Mouse (Mus musculus): ENCODE results near the gene Sh3bp4. TPM values are rescaled to one million over a fixed set of nuclear protein-coding genes. Genes with fewer than 3 reads are reported as not detected.

Sh3bp4 gene
- 1 to 10 TPM; 2.5 to 3.7 TPM for total RNA-seq (2021)
- long read RNA-seq, experiment 1, full-length matches to known transcripts: 10 of 14 reads
- long read RNA-seq, experiment 1, partial matches to known transcripts: 2 of 14 reads
- long read RNA-seq, experiment 1, other reads (novel, unspliced or antisense): 2 of 14 reads
- long read RNA-seq, experiment 2, full-length matches to known transcripts: 1 of 3 reads
- long read RNA-seq, experiment 2, partial matches to known transcripts: 1 of 3 reads
- long read RNA-seq, experiment 2, other reads (novel, unspliced or antisense): 1 of 3 reads

DNA sequence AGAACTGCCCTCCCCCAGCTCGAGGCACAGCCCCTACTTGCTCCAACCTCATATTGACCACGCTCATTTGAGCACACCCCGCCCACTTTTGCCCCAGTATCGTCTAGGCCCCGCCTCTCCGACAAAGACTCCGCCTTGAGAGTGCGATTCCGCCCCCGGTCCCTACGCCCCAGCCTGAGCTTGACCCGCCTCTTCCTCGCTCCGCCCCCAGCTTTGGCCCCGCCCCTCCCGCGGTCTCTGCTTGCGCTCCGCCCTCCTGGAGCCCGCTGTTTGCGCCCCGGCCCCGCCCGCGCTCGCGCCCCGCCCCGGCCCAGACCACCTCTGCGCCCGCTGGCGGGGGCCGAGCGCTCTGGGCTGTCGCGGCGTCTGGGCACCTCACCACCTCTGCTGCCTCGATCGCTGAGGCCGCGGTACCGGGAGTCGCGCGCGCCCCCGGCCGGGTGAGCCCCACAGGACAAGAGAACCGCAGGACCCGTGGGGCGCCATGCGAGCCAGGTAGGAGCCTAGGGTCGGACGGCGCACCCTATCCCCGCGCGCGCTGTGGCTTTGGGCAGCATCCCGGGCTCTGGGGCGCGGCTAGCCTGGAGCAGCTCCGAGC lies at the start of gene Sh3bp4:
Gene Sh3bp4 (plus strand): TSS at position 313 of the 598 bp plus-strand sequence.
- DNase-seq (ENCODE audit: low spot score): peak; percentile 99

DNA sequence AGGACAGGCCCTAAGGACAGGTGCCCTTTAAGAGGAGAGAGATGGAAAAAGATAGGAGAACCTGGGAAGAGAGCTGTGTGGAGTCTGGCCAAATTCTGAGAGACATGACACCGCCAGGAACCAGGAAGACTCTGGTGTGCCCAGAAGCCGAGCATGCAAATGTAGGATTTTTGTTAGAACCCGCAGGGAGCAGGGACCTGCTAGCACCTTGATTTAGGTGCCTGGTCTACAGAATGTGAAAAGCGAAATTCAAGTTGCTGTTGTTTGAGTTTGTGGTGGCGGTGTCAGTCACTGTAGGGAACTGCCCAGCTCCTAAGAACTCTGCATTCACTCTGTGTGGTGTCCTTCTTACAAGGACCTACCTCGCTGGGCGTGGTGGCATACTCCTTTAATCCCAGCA lies 47.2 kb upstream of the Sh3bp4 start:
- DNase-seq (ENCODE audit: low spot score): no peak

DNA sequence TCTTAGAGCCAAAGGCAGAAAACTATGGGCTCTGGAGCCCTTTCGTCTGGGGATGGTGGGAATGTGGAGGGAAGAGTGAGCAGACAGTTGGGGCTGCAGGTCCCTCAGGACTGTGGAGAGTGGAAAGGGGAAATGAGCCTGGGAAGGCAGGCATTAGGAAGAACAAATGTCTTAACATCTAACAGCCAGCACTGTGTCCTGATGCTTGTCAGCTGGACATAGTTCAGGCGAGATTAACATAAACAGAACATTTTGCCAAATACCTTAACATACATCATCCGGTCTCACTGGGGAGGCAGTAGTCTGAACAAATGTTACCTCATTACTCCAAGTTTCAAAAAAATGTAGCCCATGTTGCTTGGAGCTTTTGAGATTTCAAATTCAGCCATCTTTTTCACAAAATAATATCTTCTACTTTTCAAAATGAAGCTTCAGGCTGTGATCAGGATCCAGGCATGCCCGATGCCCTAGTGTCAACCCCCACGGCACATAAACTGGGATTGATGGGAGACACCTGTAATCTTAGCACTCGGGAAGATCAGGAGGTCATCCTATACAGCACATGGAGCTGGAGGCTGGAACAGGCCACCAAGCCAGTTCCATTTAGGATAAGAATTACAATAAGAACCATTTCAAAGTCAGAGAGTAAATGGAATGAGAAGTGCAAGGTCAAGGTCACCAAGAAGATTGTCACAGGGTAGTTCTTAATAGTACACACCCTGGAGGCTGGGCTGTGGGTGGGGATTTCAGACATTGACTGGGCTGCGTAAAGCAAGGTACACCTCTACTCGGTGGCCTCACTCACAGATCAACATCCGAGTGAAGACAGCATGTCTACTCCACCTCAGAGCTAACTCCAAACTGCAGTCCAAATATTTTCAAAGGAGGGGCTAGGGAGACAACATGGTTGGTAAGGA lies 45.3 kb upstream of the Sh3bp4 start:
- no peak for DNase-seq (ENCODE audit: low spot score)

DNA sequence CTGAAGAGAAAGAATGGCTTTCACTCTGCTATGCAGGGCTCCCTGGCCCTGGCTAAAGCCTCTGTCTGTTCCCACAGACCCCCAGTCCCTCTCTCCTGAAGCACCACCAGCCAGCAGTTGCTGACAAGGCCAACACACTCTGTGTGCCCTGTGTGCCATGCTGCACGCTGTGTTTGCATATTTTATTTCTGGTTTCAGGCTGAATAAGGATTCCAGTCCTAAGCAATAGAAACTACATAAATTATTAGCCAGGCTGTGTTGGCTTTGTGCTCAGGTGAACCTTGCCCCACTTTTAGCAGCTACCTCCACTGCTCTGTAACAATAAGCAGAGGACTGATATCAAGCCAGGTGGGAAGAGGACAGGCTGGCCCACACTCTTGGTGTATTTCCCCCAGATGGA lies 44.2 kb upstream of the Sh3bp4 start:
- no peak for DNase-seq (ENCODE audit: low spot score)

- DNase-seq (ENCODE audit: low spot score): no peak
Observed at GRCm38 (mm10) chr1:89029136-89029927, 40.9 kb upstream of the Sh3bp4 start.

- no peak for DNase-seq (ENCODE audit: low spot score)
Observed at GRCm38 (mm10) chr1:89033661-89034060, 36.6 kb upstream of the Sh3bp4 start.

GRCm38 (mm10) chr1:89034061-89034460 lies 36.2 kb upstream of the Sh3bp4 start:
- DNase-seq (ENCODE audit: low spot score): no peak

DNA sequence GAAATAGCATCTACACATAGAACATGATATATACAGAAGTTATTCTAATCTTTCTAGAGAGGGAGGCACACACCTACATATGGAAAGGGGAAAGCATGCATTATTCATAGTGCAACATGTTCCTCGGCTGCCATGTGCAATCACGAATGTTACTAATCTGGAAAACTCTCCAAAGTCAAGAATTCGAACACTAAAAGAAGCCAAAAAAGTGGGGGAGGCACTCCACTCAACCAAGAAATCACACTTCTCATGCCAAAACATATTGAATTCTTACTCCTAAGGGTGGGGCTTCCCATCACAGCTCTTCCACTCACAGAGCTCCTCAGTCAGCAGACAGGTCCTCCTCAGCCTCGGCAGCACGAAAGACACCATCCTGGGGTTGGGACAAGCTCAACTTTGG lies 35.1 kb upstream of the Sh3bp4 start:
- no peak for DNase-seq (ENCODE audit: low spot score)

DNA sequence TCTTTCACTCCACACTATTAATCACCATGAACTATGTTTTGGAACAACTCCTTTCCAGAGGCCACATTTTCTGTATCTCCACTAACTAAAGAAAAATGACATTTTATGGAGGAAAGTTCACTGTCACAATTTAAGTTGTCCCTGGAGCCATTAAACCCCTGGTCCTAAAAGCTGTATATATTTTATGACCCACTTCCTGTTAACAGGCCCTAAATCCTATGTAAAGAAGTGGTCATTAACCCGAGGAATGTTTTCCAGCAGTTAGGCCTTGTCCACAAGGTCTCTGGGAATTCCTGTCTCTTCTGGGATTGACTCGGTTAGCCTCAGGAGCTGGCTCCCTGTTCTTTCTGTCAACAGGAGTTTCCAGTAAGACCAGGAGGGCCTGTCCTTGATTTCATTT lies 30.4 kb upstream of the Sh3bp4 start:
- DNase-seq (ENCODE audit: low spot score): no peak

DNA sequence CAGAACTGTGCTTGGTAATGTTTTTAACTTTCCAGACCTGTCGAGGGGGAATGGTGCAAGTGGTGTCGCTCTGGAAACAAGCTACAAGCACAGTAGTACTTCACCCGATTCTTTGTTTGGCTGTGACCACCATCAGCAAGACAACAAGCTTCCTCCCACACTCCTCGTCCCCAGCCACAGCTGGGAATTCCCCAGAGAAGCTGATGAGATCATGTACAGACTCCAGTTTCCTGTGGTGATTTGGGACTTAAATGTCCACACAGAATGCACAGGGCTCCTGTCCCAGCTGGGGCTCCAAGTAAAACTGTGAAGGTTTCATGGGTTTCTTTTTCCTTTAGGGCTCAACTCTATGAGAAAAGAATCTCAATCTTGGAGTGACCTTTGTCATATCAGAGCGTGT lies 28.9 kb upstream of the Sh3bp4 start:
- peak; percentile 44 for DNase-seq (ENCODE audit: low spot score)

DNA sequence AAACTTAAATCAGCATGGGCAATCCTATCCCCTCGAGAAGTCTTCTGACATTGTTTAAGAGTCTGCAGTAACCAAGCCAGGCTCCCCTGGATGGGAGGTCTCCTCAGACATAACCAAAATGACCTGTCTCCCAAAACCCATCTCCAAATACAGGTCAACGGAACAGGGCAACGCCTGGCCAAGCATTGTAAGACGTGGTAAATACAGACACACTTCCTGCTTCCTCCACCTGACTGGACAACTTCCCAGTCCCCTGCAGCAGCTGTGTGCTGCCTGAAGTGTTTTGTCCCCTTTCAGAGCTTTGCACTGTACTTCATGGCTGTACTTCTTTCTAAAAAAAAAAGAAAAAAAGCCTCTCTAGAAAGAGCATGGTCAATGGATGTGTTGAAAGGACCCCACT lies 28.1 kb upstream of the Sh3bp4 start:
- DNase-seq (ENCODE audit: low spot score): no peak

DNA sequence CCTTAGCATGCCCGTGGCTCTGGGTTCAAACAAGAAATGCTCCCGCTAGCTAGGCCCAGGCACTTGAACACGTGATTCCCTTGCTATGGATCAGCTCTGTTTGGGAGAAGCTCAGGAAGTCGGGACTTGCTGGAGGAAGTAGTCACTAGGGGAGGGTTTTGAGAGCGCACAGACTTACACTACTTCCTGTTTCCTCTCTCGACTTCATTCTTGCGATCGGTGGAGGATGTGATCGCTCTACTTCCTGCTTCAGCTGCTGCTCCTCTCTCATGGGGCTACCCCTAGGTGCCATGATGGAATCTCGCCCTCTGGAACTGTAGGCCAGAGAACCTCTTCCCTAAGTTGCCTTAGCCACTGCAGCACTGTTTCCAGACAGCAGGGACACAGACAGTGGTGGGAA lies 27.3 kb upstream of the Sh3bp4 start:
- DNase-seq (ENCODE audit: low spot score): no peak

DNA sequence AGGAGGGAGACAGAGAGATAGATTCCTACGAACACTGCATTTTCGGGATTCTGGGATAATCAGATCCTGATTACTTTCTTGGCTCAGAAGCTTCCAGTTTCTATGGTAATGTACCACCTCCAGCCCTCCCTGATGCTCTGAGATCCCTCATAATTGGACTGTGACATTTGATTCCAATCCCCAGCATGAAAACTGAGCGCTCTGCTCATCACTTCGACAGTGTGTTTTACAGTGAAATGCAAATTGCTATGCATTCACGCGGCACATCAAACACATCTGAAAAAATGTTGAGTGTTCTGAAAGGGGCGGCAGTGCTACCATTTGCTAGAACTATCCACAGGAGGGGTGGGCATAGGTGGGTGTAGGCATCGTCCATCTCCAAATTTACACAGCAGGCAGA lies 24.8 kb upstream of the Sh3bp4 start:
- DNase-seq (ENCODE audit: low spot score): no peak

DNA sequence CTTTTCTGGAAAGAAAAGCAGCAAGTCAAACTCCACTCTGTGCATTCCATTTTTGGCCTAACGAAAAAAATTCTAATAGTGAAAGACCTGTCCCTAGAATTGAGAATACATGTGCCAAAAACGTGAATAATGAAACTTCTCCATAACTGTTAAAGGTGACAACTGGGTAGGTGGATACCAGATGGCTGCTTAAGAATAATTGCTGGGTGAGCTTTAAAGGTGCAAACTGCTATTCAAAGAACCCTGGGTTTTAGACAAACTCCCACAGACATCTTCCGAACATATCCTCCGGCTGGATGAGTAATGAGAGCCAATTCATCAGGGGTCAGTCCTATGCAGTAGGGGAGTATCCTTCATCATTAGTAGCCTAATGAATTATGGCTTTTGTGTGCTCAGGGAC lies 20.7 kb upstream of the Sh3bp4 start:
- no peak for DNase-seq (ENCODE audit: low spot score)

GRCm38 (mm10) chr1:89056175-89056574 lies 14.0 kb upstream of the Sh3bp4 start:
- DNase-seq (ENCODE audit: low spot score): no peak

DNA sequence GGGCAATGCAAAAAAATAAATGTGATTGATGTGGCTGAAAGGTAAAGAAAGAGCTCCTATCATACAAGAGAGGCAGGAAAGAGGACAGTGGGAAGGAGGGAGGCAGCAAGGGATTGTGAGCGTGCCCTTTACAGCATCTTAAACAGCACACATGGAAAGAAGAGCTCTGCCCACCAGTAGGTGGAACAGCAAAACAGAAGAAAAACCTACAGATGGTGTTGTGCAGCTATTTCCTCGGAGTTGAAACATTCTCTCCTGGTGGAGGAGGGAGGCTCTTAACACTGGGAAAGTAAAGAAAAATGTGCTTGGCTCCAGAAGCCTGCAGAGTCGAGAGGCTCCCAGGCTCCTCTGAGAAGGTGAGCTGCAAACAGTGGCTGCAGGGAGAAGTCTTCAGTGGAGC lies 12.8 kb upstream of the Sh3bp4 start:
- no peak for DNase-seq (ENCODE audit: low spot score)

- DNase-seq (ENCODE audit: low spot score): no peak
Observed at GRCm38 (mm10) chr1:89058011-89058410, 12.2 kb upstream of the Sh3bp4 start.

DNA sequence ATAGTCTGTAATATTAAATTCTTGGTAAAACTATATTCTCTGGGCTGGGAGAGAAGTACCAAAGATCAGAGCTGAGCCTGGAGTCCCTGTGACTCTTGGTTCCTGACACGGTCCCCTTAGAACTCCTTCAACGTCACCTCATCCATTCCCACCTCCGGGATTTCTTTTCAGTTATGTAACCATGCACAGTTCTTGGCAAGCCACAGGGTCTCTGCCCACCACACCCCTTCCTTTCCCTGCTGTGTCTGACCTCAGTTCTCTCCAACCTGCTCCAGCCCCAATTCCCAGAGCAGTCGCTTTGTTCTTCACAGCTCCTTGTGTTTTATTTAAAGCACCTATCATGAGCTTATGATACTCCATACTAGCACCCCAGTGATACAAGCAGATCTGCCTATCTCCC lies 7.2 kb upstream of the Sh3bp4 start:
- peak; percentile 20 for DNase-seq (ENCODE audit: low spot score)

GRCm38 (mm10) chr1:89063800-89064199 lies 6.4 kb upstream of the Sh3bp4 start:
- no peak for DNase-seq (ENCODE audit: low spot score)

GRCm38 (mm10) chr1:89068812-89069211 lies 1.4 kb upstream of the Sh3bp4 start:
- DNase-seq (ENCODE audit: low spot score): no peak

DNA sequence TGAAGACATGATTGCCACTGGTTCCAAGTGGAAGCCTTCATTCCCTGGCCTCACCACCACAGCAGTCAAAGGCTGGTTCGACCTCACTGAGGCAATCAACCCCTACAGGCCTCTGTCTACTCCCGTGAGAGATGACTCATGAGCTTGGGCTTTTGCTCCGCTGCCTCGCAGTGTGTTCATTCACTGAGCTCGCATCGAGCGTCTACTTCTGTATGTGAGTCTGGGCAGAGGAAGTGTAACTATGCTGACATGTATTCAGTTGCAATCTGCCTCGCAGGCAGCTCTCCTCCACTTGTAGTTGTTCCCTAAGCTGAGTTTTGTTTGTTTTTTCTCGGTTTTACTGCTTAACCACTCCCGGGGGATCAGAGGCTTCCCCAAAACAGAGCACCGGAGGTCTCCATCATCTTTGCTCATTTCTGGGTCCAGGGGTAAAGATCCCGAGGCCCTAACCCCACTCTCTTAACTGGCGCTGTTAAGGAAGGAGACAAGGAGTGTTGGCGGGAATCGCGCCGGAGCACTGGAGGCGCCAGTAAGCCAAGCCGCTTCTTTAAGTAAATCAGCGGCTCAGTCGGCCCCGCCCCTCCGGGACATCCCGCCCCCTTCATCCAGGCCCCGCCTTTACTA lies 624 bp upstream of the Sh3bp4 start:
- peak; percentile 60 for DNase-seq (ENCODE audit: low spot score)

All from gastrocnemius, adult 18-20 months (tissue).